Mouse (Mus musculus) embryonic facial prominence, embryonic 12.5 days (tissue): Measurements from ENCODE around the gene Hagh. TPM values are rescaled to one million over a fixed set of nuclear protein-coding genes. Genes with fewer than 3 reads are reported as not detected.
A peak's percentile ranks its signal among the peaks of the same experiment; 100 is the strongest.

Experiments
- ATAC-seq: fragments of 200-750 bp; cut with Nextera tagmentation; 2 replicates; pipeline ENCODE4 v1.8.0; 2017; ENCODE audit not compliant: insufficient number of reproducible peaks, insufficient read depth, low FRiP score, low TSS enrichment
- H3K27ac ChIP-seq: fragments of 300-500 bp; sonication (generic); 2 replicates; pipeline ENCODE4 v1.5.1; 2016; ENCODE audit warnings: mild to moderate bottlenecking
- H3K27me3 ChIP-seq: fragments of 300-500 bp; sonication (generic); 2 replicates; pipeline ENCODE4 v1.6.1; 2016; ENCODE audit warnings: mild to moderate bottlenecking, moderate library complexity
- H3K36me3 ChIP-seq: fragments of 300-500 bp; sonication (generic); 2 replicates; pipeline ENCODE4 v1.6.1; 2016; ENCODE audit warnings: mild to moderate bottlenecking
- H3K4me1 ChIP-seq: fragments of 300-500 bp; sonication (generic); 2 replicates; pipeline ENCODE4 v1.6.1; 2016
- H3K4me2 ChIP-seq: fragments of 300-500 bp; sonication (generic); replicated peaks from 2 replicates; pipeline ENCODE4 v1.6.1; 2016; ENCODE audit warnings: mild to moderate bottlenecking, moderate library complexity
- H3K4me3 ChIP-seq: fragments of 300-500 bp; sonication (generic); 2 replicates; pipeline ENCODE4 v1.5.1; 2016; ENCODE audit warnings: mild to moderate bottlenecking
- H3K9ac ChIP-seq: fragments of 300-500 bp; sonication (generic); 2 replicates; pipeline ENCODE4 v1.6.1; 2016; ENCODE audit warnings: mild to moderate bottlenecking, moderate library complexity
- H3K9me3 ChIP-seq: fragments of 300-500 bp; sonication (generic); 2 replicates; pipeline ENCODE4 v1.6.1; 2016; ENCODE audit warnings: mild to moderate bottlenecking, moderate library complexity
- WGBS: fragments of 180-500 bp; shearing (Covaris S2); methylation state at CpG from one replicate; pipeline ENCODE4 v1.1.7; 2016; 5-methylcytosine and 5-hydroxymethylcytosine counted together
- polyA plus RNA-seq: library from polyadenylated mRNA; unstranded; fragments of >200 nt; fragmentation: Nextera tagmentation; extraction: Ambion mirVana; gene quantifications from 2 replicates; pipeline ENCODE4 v1.2.1, GENCODE M21; 2016

Gene Hagh
- polyA plus RNA-seq = 24.2 and 26.1 TPM in 2 replicates

GRCm38 (mm10) chr17:24839842-24840241 is at the start of gene Hagh:
Gene Hagh (plus strand): TSS chr17:24840143.
- Histone ChIP-seq H3K4me1 (no peaks in the 10 kb centered on the region), H3K4me3 (no peak within 1 kb of the TSS), H3K36me3 (no peaks in the 10 kb centered on the region), H3K9me3 (no peaks in the 10 kb centered on the region), H3K9ac (no peak within 1 kb of the TSS), H3K27ac (no peak within 1 kb of the TSS), H3K4me2 (no peak within 1 kb of the TSS), H3K27me3 (no peaks in the 10 kb centered on the region)
- WGBS = 63% methylated on average over 8 of the region's 8 CpGs
- ATAC-seq = no peak

GRCm38 (mm10) chr17:24792190-24792589 is 47.8 kb upstream of the Hagh start:
- no peak for ATAC-seq
- Histone ChIP-seq H3K27me3 (no peaks in the 10 kb centered on the region), H3K36me3 (no peaks in the 10 kb centered on the region), H3K4me3 (no peak overlapping the region), H3K4me1 (no peaks in the 10 kb centered on the region), H3K4me2 (no peak overlapping the region), H3K9ac (no peak overlapping the region), H3K27ac (no peak overlapping the region), H3K9me3 (no peaks in the 10 kb centered on the region)
- WGBS = 76% methylated on average over 8 of the region's 8 CpGs

GRCm38 (mm10) chr17:24794791-24795190 is 45.2 kb upstream of the Hagh start:
- ATAC-seq = no peak
- Histone ChIP-seq H3K4me1 (no peaks in the 10 kb centered on the region), H3K27ac (no peak overlapping the region), H3K9me3 (no peaks in the 10 kb centered on the region), H3K27me3 (no peaks in the 10 kb centered on the region), H3K9ac (no peak overlapping the region), H3K36me3 (no peaks in the 10 kb centered on the region), H3K4me2 (no peak overlapping the region), H3K4me3 (no peak overlapping the region)
- WGBS = 73% methylated on average over 12 of the region's 12 CpGs

GRCm38 (mm10) chr17:24796969-24797368 is 43.0 kb upstream of the Hagh start:
- H3K9ac ChIP-seq = no peak overlapping the region
- no peak for ATAC-seq
- H3K9me3 ChIP-seq = no peaks in the 10 kb centered on the region
- H3K4me1 ChIP-seq = no peaks in the 10 kb centered on the region
- H3K4me3 ChIP-seq = no peak overlapping the region
- H3K36me3 ChIP-seq = no peaks in the 10 kb centered on the region
- H3K27me3 ChIP-seq = no peaks in the 10 kb centered on the region
- 69% methylated on average over 3 of the region's 3 CpGs for WGBS
- H3K27ac ChIP-seq = no peak overlapping the region
- H3K4me2 ChIP-seq = no peak overlapping the region

- Histone ChIP-seq H3K27ac (no peak overlapping the region), H3K4me2 (no peak overlapping the region), H3K4me1 (no peaks in the 10 kb centered on the region), H3K4me3 (no peak overlapping the region), H3K9ac (no peak overlapping the region), H3K27me3 (no peaks in the 10 kb centered on the region), H3K36me3 (no peaks in the 10 kb centered on the region), H3K9me3 (no peaks in the 10 kb centered on the region)
- ATAC-seq = no peak
- 53% methylated on average over 9 of the region's 9 CpGs for WGBS
Observed at GRCm38 (mm10) chr17:24798229-24798628, 41.7 kb upstream of the Hagh start.

DNA sequence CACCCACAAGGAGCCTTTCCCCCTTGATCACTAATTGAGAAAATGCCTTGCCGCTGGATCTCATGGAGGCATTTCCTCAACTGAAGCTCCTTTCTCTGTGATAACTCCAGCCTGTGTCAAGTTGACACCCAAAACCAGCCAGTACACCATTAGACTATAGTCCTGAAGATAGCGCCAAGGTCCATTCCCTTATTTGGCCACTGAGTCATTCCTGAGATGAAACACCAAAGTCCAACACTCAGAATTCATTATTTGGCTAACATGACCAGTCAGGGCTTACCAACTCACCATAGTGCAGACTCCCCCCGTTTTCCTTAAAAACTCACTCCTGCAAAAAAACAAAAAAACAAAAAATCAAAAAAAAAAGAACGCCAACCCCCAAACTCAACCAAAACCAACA is 40.5 kb upstream of the Hagh start:
- H3K9me3 ChIP-seq = no peaks in the 10 kb centered on the region
- 90% methylated on average over 4 of the region's 4 CpGs for WGBS
- H3K4me3 ChIP-seq = no peak overlapping the region
- no peaks in the 10 kb centered on the region for H3K36me3 ChIP-seq
- ATAC-seq = no peak
- H3K4me2 ChIP-seq = no peak overlapping the region
- no peak overlapping the region for H3K27ac ChIP-seq
- no peaks in the 10 kb centered on the region for H3K4me1 ChIP-seq
- H3K9ac ChIP-seq = no peak overlapping the region
- H3K27me3 ChIP-seq = peaks cover 8% of the 10 kb centered on the region

GRCm38 (mm10) chr17:24800524-24800923 is 39.4 kb upstream of the Hagh start:
- no peaks in the 10 kb centered on the region for H3K4me1 ChIP-seq
- no peak overlapping the region for H3K4me2 ChIP-seq
- no peaks in the 10 kb centered on the region for H3K9me3 ChIP-seq
- H3K9ac ChIP-seq = no peak overlapping the region
- no peak for ATAC-seq
- no peak overlapping the region for H3K27ac ChIP-seq
- H3K36me3 ChIP-seq = no peaks in the 10 kb centered on the region
- no peak overlapping the region for H3K4me3 ChIP-seq
- WGBS = 44% methylated on average over 3 of the region's 3 CpGs
- peaks cover 17% of the 10 kb centered on the region for H3K27me3 ChIP-seq

GRCm38 (mm10) chr17:24803952-24804951 is 35.7 kb upstream of the Hagh start, which contains the start of gene Meiob:
Gene Meiob (plus strand): TSS chr17:24804289.
- peak within 1 kb of the TSS; percentile 90 for H3K4me2 ChIP-seq
- no peak within 1 kb of the TSS for H3K27ac ChIP-seq
- peaks cover 32% of the 10 kb centered on the region for H3K27me3 ChIP-seq
- H3K36me3 ChIP-seq = no peaks in the 10 kb centered on the region
- peak within 1 kb of the TSS; percentile 51 for H3K9ac ChIP-seq
- H3K4me1 ChIP-seq = no peaks in the 10 kb centered on the region
- H3K4me3 ChIP-seq = peak within 1 kb of the TSS; percentile 60
- ATAC-seq = peak; percentile 84
- WGBS = 1% methylated on average over 71 of the region's 71 CpGs
- H3K9me3 ChIP-seq = no peaks in the 10 kb centered on the region

- H3K4me1 ChIP-seq = no peaks in the 10 kb centered on the region
- H3K27me3 ChIP-seq = peaks cover 10% of the 10 kb centered on the region; the same call in 1 of the 2 replicates
- H3K9me3 ChIP-seq = no peaks in the 10 kb centered on the region
- ATAC-seq = no peak
- no peak overlapping the region for H3K9ac ChIP-seq
- H3K4me3 ChIP-seq = no peak overlapping the region
- no peak overlapping the region for H3K4me2 ChIP-seq
- WGBS = 72% methylated on average over 3 of the region's 3 CpGs
- H3K27ac ChIP-seq = no peak overlapping the region
- no peaks in the 10 kb centered on the region for H3K36me3 ChIP-seq
Observed at GRCm38 (mm10) chr17:24811211-24811610, 28.7 kb upstream of the Hagh start.

DNA sequence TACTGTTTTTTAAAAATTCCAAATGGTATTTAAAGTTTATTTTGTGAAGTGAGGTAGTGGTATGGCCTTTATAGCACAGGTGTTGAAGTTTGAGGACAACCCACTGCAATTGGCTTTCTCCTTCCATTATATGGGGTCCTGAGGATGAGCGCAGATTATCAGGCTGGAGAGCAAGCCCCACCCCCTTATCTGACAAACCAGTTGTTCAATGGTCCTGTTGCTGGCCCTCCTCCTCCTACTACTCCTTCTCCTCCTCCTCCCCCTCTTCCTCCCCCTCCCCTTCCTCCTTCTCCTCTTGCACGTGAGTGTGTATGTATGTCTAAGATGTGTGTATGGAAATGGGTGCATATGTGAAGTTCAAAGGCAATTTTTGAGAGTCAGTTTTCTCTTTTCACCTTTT is 27.7 kb upstream of the Hagh start:
- H3K27ac ChIP-seq = no peak overlapping the region
- peaks cover 2% of the 10 kb centered on the region; the same call in 1 of the 2 replicates for H3K27me3 ChIP-seq
- no peaks in the 10 kb centered on the region for H3K4me1 ChIP-seq
- no peak overlapping the region for H3K4me2 ChIP-seq
- ATAC-seq = no peak
- 25% methylated on average over 2 of the region's 2 CpGs for WGBS
- H3K9me3 ChIP-seq = no peaks in the 10 kb centered on the region
- H3K9ac ChIP-seq = no peak overlapping the region
- H3K4me3 ChIP-seq = no peak overlapping the region
- H3K36me3 ChIP-seq = no peaks in the 10 kb centered on the region

DNA sequence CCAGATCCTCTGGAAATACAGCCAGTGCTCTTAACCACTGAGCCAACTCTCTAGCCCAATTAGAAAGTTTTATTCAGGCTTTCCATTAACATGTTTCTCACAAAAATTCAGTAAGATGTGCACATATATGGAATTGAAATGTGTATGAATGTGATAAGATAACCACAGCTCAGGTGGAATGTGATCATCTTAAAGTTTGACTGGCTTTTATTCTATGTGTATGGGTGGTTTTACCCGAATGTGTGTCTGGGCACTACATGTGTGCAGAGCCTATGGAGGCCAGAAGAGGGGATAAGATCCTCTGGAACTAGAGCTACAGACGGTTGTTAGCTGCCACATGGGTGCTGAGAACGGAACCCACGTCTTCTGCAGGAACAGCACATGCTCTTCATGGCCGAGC is 24.7 kb upstream of the Hagh start:
- Histone ChIP-seq H3K36me3 (no peaks in the 10 kb centered on the region), H3K4me3 (no peak overlapping the region), H3K4me1 (no peaks in the 10 kb centered on the region), H3K9ac (no peak overlapping the region), H3K27ac (no peak overlapping the region), H3K27me3 (no peaks in the 10 kb centered on the region), H3K9me3 (no peaks in the 10 kb centered on the region), H3K4me2 (no peak overlapping the region)
- no peak for ATAC-seq
- WGBS = 80% methylated on average over 5 of the region's 5 CpGs

DNA sequence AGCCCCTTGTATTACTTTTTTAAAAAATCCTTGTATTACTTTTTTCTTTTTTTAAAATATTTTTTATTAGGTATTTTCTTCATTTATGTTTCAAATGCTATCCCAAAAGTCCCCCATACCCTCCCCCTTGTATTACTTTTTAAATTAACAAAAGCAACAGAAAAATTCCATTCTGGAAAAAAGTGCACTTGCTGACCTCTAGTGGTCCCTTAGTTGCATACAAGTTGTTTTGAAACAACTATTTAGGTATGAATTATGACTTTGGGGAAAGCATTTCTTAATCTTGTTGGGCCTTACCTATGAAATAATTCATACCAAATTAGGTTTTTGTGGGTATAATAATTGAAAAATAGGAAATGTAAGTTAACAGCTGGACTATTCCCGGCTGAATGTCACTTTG is 22.4 kb upstream of the Hagh start:
- H3K4me1 ChIP-seq = no peaks in the 10 kb centered on the region

More for the DNA sequence above, 22.4 kb upstream of the Hagh start:
- no peaks in the 10 kb centered on the region for H3K27me3 ChIP-seq
- no peak overlapping the region for H3K9ac ChIP-seq
- H3K4me2 ChIP-seq = no peak overlapping the region
- no peaks in the 10 kb centered on the region for H3K9me3 ChIP-seq
- WGBS = 29% methylated on average over 1 of the region's 1 CpGs
- H3K4me3 ChIP-seq = no peak overlapping the region
- H3K36me3 ChIP-seq = no peaks in the 10 kb centered on the region
- ATAC-seq = no peak
- no peak overlapping the region for H3K27ac ChIP-seq
